Mouse (Mus musculus) cerebellum, postnatal 4 days (tissue): ENCODE measurements at regions not wholly inside any gene's neighbourhood (a gene's known extent, or its start where the extent isn't known, plus 50 kb on each side); places are given as distances from the start of the nearest gene placed in this dataset.

Experiments used
- DNase-seq, 2 experiments: peaks; one replicate each; pipeline ENCODE4 v3.0.0; 2022; ENCODE audit warnings: low spot score in 2 of 2, mixed read lengths in 1 of 2

GRCm38 (mm10) chr4:142381168-142381567 lies 142.0 kb upstream of the Kazn start:
- DNase-seq = peak in 1 of 2 experiments; percentile 15

- no peak for DNase-seq
Measured at GRCm38 (mm10) chr4:142378452-142378851, 139.3 kb upstream of the Kazn start.

- DNase-seq = no peak
Measured at GRCm38 (mm10) chr4:142367774-142368173, 128.6 kb upstream of the Kazn start.

GRCm38 (mm10) chr4:142362071-142362470 lies 122.9 kb upstream of the Kazn start:
- no peak for DNase-seq

- DNase-seq = no peak
Measured at GRCm38 (mm10) chr4:142358866-142359265, 119.7 kb upstream of the Kazn start.

- DNase-seq = no peak
Measured at GRCm38 (mm10) chr4:142355387-142355786, 116.2 kb upstream of the Kazn start.

- no peak for DNase-seq
Measured at GRCm38 (mm10) chr4:142353526-142353925, 114.3 kb upstream of the Kazn start.

GRCm38 (mm10) chr4:142351831-142352230 lies 112.6 kb upstream of the Kazn start:
- DNase-seq = no peak

- no peak for DNase-seq
Measured at GRCm38 (mm10) chr4:142350986-142351385, 111.8 kb upstream of the Kazn start.

GRCm38 (mm10) chr4:142348910-142349309 lies 109.7 kb upstream of the Kazn start:
- peak in 1 of 2 experiments; percentile 21 for DNase-seq

- peak in 1 of 2 experiments; percentile 32 for DNase-seq
Measured at GRCm38 (mm10) chr4:142342482-142343206, 103.4 kb upstream of the Kazn start.

- peak in 1 of 2 experiments; percentile 26 for DNase-seq
Measured at GRCm38 (mm10) chr4:142341305-142341704, 102.1 kb upstream of the Kazn start.

GRCm38 (mm10) chr4:142340057-142340456 lies 100.9 kb upstream of the Kazn start:
- peak in 1 of 2 experiments; percentile 40 for DNase-seq

GRCm38 (mm10) chr4:142337701-142338100 lies 98.5 kb upstream of the Kazn start:
- DNase-seq = peak in 1 of 2 experiments; percentile 55

GRCm38 (mm10) chr4:142336943-142337342 lies 97.7 kb upstream of the Kazn start:
- no peak for DNase-seq

- no peak for DNase-seq
Measured at GRCm38 (mm10) chr4:142334084-142334483, 94.9 kb upstream of the Kazn start.

- DNase-seq = no peak
Measured at GRCm38 (mm10) chr4:142330599-142330998, 91.4 kb upstream of the Kazn start.

GRCm38 (mm10) chr4:142329600-142329999 lies 90.4 kb upstream of the Kazn start:
- no peak for DNase-seq

GRCm38 (mm10) chr4:142326511-142326910 lies 87.3 kb upstream of the Kazn start:
- DNase-seq = no peak

- DNase-seq = no peak
Measured at GRCm38 (mm10) chr4:142321209-142321863, 82.1 kb upstream of the Kazn start.

- no peak for DNase-seq
Measured at GRCm38 (mm10) chr4:142310282-142310681, 71.1 kb upstream of the Kazn start.

GRCm38 (mm10) chr4:142308271-142308670 lies 69.1 kb upstream of the Kazn start:
- DNase-seq = no peak

GRCm38 (mm10) chr4:142307321-142307720 lies 68.1 kb upstream of the Kazn start:
- DNase-seq = no peak
